Mouse (Mus musculus): Measurements from ENCODE around the gene Mc3r.

DNA sequence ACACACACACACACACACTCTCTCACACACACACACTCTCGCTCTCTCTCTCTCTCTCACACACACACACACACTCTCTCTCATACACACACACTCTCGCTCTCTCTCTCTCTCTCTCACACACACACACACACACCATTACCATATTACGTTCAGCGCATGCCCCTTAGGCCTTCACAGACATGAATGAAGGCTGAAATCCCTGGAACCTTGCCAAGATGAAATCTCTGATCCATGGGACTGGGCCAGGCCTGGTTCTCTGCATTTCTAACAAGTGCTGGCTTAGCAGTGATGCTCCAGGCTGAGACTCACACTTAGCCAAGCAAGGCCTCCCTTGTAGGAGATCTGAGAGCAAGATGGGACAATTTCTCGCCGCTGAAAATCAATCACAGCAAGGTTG is 8.1 kb downstream of the Mc3r start:
- TF ChIP-seq CTCF (IDR thresholded peaks at IDR 0.05; ENCODE audit: extremely low read depth, insufficient read length, insufficient replicate concordance, low read depth, low read length) (no peak), POLR2A (IDR thresholded peaks at IDR 0.05; ENCODE audit: low read depth, low read length) (no peak)

All from small intestine, adult 2 months (tissue).